Mouse (Mus musculus) ES-Bruce4 (cell line): ENCODE results near the gene Adamts7. TPM values are rescaled to one million over a fixed set of nuclear protein-coding genes. Genes with fewer than 3 reads are reported as not detected.

ENCODE experiments used
- H3K27ac ChIP-seq: 2 replicates; pipeline ENCODE4 v1.5.1; 2012; ENCODE audit warnings: low read length, inconsistent platforms; ENCODE audit not compliant: insufficient read depth
- H3K27me3 ChIP-seq: 2 replicates; pipeline ENCODE4 v1.6.1; 2012; ENCODE audit warnings: mild to moderate bottlenecking, low read length, inconsistent platforms; ENCODE audit not compliant: control insufficient read depth, poor library complexity, insufficient read depth, severe bottlenecking
- H3K36me3 ChIP-seq: 2 replicates; pipeline ENCODE4 v1.6.1; 2012; ENCODE audit warnings: inconsistent platforms, mild to moderate bottlenecking, low read length, moderate library complexity; ENCODE audit not compliant: control insufficient read depth, poor library complexity, insufficient read depth, severe bottlenecking
- H3K4me1 ChIP-seq: one replicate; pipeline ENCODE4 v1.8.1; 2011; ENCODE audit warnings: low read length; ENCODE audit not compliant: control insufficient read depth, insufficient read depth
- H3K4me3 ChIP-seq: 2 replicates; pipeline ENCODE4 v1.5.1; 2011; ENCODE audit warnings: low read depth, mild to moderate bottlenecking, low read length
- H3K9ac ChIP-seq: 2 replicates; pipeline ENCODE4 v1.6.1; 2012; ENCODE audit warnings: low read depth, mild to moderate bottlenecking, inconsistent platforms; ENCODE audit not compliant: poor library complexity, severe bottlenecking
- H3K9me3 ChIP-seq: replicated peaks from 2 replicates; pipeline ENCODE4 v1.6.1; 2012; ENCODE audit warnings: mild to moderate bottlenecking, low read length, inconsistent platforms; ENCODE audit not compliant: control insufficient read depth, poor library complexity, insufficient read depth, severe bottlenecking
- CTCF ChIP-seq: IDR thresholded peaks from one replicate; pipeline ENCODE4 v1.8.1; 2011; ENCODE audit warnings: low read depth, low read length
- EP300 ChIP-seq: IDR thresholded peaks from 2 replicates; pipeline ENCODE4 v1.6.1; 2011; ENCODE audit warnings: low read depth, low read length; ENCODE audit not compliant: insufficient read depth
- POLR2A ChIP-seq: IDR thresholded peaks from one replicate; pipeline ENCODE4 v1.8.1; 2011; ENCODE audit warnings: low read length; ENCODE audit not compliant: insufficient read depth
- polyA plus RNA-seq: library from polyadenylated mRNA; stranded (reverse); fragments of >200 nt; gene quantifications from 2 replicates; pipeline ENCODE4 v1.2.4, GENCODE M21; 2011; ENCODE audit warnings: low read depth; ENCODE audit not compliant: missing spikeins, insufficient read depth, insufficient read length

Gene Adamts7
- polyA plus RNA-seq, 1 experiment, result 4.2 TPM

DNA sequence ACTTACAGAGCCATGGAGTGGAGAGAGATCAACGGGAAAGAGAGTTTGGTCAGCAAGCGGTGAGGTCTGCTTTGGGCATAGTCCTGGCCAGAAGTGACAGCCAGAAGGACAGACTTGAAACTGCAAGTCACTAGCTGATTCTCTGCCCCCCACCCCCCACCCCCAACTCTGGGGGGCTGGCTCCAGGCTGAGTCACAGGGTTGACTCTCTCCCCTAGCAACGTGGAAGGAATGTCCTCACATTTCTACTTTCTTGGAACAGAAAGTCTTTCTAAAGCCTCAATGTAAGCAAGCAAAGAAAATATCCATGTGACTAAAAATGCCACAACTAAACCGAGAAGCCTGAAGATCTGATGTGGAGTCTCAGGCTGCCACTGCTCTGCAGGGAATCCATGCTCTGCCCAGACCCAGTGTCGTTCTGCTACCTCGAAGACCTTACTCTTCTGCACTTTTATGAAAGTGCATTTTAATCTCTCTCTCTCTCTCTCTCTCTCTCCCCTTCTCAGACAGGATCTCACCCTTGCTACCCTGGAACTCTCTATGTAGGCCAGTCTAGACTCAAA, 93.1 kb downstream of the Adamts7 start:
- no peaks in the 10 kb centered on the region; the same call in 1 of the 2 replicates for H3K27me3 ChIP-seq
- H3K36me3 ChIP-seq, result no peaks in the 10 kb centered on the region
- TF ChIP-seq CTCF (no peak), POLR2A (no peak), EP300 (no peak)
- no peaks in the 10 kb centered on the region for H3K9me3 ChIP-seq
- peaks cover 2% of the 10 kb centered on the region for H3K4me1 ChIP-seq
- H3K4me3 ChIP-seq, result no peak overlapping the region
- no peak overlapping the region for H3K27ac ChIP-seq
- no peak overlapping the region for H3K9ac ChIP-seq

DNA sequence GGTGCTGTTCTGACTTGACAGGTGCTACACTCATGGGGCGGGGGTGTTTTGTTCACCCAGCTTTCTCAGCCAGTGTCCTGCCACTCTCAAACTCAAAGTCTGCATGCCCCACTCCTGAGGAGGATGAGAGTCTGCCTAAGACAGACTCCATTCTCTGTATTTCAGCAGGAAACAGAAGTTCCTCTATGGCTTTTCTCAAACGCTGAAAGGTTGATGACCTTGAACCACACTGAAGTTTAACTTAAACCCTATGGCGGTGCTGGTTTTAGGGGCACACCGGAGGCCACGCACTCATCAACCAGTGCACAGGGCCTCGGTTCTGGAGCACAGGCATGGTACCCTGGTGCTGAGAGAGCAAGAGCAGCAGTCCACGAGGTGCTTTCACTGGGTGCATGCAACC, 94.4 kb downstream of the Adamts7 start:
- H3K9ac ChIP-seq, result no peak overlapping the region
- no peak overlapping the region for H3K27ac ChIP-seq
- no peaks in the 10 kb centered on the region for H3K9me3 ChIP-seq
- no peaks in the 10 kb centered on the region for H3K27me3 ChIP-seq
- H3K36me3 ChIP-seq, result no peaks in the 10 kb centered on the region
- H3K4me3 ChIP-seq, result no peak overlapping the region
- TF ChIP-seq POLR2A (no peak), CTCF (no peak), EP300 (no peak)
- H3K4me1 ChIP-seq, result peaks cover 4% of the 10 kb centered on the region

Other genes starting within 250 kb of the Adamts7 start
- gene Ctsh, start 108.9 kb upstream of the Adamts7 start, polyA plus RNA-seq, result 3.1 and 4.9 TPM in 2 replicates
- gene Morf4l1, start 48.3 kb upstream of the Adamts7 start, polyA plus RNA-seq, result 647 and 696 TPM in 2 replicates
- gene Tbc1d2b, start 107.7 kb downstream of the Adamts7 start, polyA plus RNA-seq, result 8.5 and 11.9 TPM in 2 replicates